Mouse (Mus musculus) liver, adult 2 months (tissue): ENCODE measurements around the gene C130026I21Rik.
"Not testable (repeated sequence)": the region's sequence is repeated elsewhere in the genome, so short reads cannot be mapped to it uniquely, and the experiment has no call there.

Experiments
- CTCF ChIP-seq: fragments of 200-500 bp; IDR thresholded peaks from 2 replicates; pipeline ENCODE4 v1.5.1; 2011; ENCODE audit warnings: low read depth, low read length, control low read depth
- POLR2A ChIP-seq: fragments of 200-500 bp; IDR thresholded peaks from 2 replicates; pipeline ENCODE4 v1.6.1; 2011; ENCODE audit warnings: low read length, control low read depth; ENCODE audit not compliant: insufficient read depth; ENCODE audit errors: extremely low read depth

GRCm38 (mm10) chr1:85206531-85206930, 63.8 kb downstream of the C130026I21Rik start:
- TF ChIP-seq POLR2A, CTCF: not testable (repeated sequence)
